Mouse (Mus musculus): ENCODE measurements around the gene Fam20b. TPM values are rescaled to one million over a fixed set of nuclear protein-coding genes. Genes with fewer than 3 reads are reported as not detected.

Fam20b gene
- polyA plus RNA-seq, 1 experiment from 2014 or later = 9.3 TPM

DNA sequence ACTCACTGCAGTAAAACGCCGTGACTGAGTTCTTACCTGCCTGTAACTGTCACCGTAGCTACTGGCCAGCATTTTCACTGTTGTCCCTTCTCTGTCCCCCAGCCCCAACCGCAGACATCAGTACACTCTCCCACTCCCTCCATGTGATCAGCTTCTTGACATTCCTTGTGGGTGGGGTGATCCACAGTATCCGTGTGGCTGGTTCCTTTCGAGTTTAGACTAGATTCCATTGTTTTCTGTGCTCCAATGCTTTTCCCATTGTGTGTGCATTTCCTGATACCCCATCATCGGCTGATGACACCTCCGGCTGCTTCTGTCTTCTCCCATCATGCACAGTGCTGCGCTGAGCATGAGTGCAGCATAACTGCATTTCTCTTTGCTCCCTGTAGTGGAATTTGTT, 68.3 kb downstream of the Fam20b start:
- no peak for ATAC-seq (ENCODE audit: insufficient read depth)
- no peak overlapping the region for H3K9ac ChIP-seq

DNA sequence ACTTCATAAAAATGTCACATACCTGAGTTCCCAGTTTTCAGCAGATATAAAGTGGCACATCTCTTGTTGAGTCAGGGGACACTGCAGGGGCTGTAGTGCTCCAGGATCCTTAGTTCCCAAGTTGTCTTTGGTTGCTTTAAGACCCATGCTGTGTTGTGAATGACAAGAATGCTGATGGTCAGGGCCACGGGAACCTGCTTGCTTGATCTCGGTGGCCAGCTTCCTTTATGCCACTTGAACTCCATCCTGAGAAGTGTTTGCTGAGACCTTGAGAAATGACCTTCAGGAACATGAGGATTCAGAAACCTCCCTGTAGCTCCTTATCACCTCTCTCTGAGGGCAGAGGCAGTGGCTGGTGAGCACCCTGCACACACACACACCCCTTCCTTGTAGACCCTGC, 70.2 kb downstream of the Fam20b start:
- Histone ChIP-seq H3K36me3 (replicated peaks) (0 out of 2 replicates have a peak, but pooled peaks cover 5% of the 10 kb centered on the region), H3K9me3 (replicated peaks) (no peaks in the 10 kb centered on the region), H3K4me1 (replicated peaks) (no peaks in the 10 kb centered on the region; the same call in 1 of the 2 replicates), H3K4me2 (no peak overlapping the region), H3K27me3 (no peaks in the 10 kb centered on the region), H3K9ac (no peak overlapping the region), H3K4me3 (replicated peaks) (no peak overlapping the region), H3K27ac (replicated peaks) (no peak overlapping the region)
- WGBS (ENCODE audit: insufficient replicate concordance) = 69% methylated on average over 2 of the region's 2 CpGs
- no peak for ATAC-seq (ENCODE audit: insufficient read depth)

More for the DNA sequence above, 68.3 kb downstream of the Fam20b start:
- H3K27ac ChIP-seq (replicated peaks) = no peak overlapping the region
- H3K4me1 ChIP-seq (replicated peaks) = no peaks in the 10 kb centered on the region; the same call in 1 of the 2 replicates
- no peaks in the 10 kb centered on the region for H3K27me3 ChIP-seq
- 0 out of 2 replicates have a peak, but pooled peaks cover 5% of the 10 kb centered on the region for H3K36me3 ChIP-seq (replicated peaks)
- H3K9me3 ChIP-seq (replicated peaks) = no peaks in the 10 kb centered on the region
- H3K4me3 ChIP-seq (replicated peaks) = no peak overlapping the region
- 74% methylated on average over 9 of the region's 9 CpGs for WGBS (ENCODE audit: insufficient replicate concordance)
- no peak overlapping the region for H3K4me2 ChIP-seq

DNA sequence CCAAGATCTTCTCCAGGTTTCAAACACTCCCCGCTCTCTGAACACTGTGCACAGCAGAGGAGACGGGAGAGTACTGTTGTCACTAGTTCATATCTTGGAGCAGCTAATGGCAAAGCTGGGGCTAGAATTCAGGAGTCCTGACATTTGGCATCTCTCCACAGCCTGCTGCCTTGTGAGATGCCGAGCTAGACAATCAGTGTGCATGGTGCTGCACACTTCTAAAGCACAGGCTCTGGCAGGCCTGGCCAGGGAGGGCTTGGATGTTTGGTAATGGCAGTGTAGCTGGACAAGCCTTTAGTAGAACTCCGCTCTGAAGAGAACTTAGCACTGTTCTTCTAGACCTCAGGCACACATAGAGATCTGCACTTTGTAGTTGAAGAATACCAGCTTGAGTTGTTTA, 72.9 kb downstream of the Fam20b start:
- H3K4me1 ChIP-seq (replicated peaks) = peaks cover 5% of the 10 kb centered on the region; the same call in 1 of the 2 replicates
- H3K27ac ChIP-seq (replicated peaks) = no peak overlapping the region
- no peaks in the 10 kb centered on the region for H3K9me3 ChIP-seq (replicated peaks)
- no peak overlapping the region for H3K4me2 ChIP-seq
- H3K9ac ChIP-seq = no peak overlapping the region
- H3K36me3 ChIP-seq (replicated peaks) = peaks cover 27% of the 10 kb centered on the region
- no peak overlapping the region for H3K4me3 ChIP-seq (replicated peaks)
- 70% methylated on average over 4 of the region's 4 CpGs for WGBS (ENCODE audit: insufficient replicate concordance)
- H3K27me3 ChIP-seq = no peaks in the 10 kb centered on the region
- ATAC-seq (ENCODE audit: insufficient read depth) = no peak

DNA sequence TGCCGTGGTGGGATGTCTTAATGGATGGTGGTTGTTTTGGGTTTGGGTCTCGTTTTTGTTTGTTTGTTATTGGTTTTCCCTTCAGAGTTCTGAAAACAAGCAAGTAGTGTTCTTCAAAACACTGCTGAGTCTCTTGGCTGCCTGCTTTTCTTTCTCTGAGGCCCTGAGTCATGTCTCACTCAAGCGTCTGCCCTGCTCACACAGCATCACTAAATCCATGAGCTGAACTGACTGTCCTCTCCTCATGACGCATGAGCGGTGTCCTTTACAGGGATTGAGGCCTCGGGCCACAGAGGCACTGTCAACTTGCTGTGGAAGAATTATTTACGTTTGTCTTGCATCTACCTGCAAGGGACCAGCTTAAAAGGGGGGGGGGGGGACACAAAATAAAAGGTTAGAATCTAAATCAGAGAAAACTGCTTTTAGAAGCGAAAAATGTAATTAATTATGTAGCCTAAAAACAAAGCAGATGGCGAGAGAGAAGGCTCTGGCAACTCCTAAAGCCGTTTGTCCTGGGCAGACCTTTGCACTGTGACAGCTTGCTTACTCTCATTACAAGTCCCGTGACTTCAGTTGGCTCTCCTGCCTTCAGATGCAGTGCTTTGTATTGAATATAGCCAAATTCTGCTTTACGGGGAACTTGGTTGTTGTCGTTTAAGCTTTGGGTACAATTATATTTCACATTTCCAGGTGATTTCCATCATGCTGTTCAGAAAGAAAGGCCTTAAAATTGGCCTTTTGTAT, 73.9 kb downstream of the Fam20b start:
- Histone ChIP-seq H3K9ac (no peak overlapping the region), H3K4me3 (replicated peaks) (no peak overlapping the region), H3K36me3 (replicated peaks) (peaks cover 36% of the 10 kb centered on the region), H3K27ac (replicated peaks) (no peak overlapping the region), H3K27me3 (no peaks in the 10 kb centered on the region), H3K4me2 (no peak overlapping the region), H3K4me1 (replicated peaks) (peaks cover 5% of the 10 kb centered on the region; the same call in 1 of the 2 replicates), H3K9me3 (replicated peaks) (no peaks in the 10 kb centered on the region)
- WGBS (ENCODE audit: insufficient replicate concordance) = 74% methylated on average over 13 of the region's 13 CpGs
- no peak for ATAC-seq (ENCODE audit: insufficient read depth)

DNA sequence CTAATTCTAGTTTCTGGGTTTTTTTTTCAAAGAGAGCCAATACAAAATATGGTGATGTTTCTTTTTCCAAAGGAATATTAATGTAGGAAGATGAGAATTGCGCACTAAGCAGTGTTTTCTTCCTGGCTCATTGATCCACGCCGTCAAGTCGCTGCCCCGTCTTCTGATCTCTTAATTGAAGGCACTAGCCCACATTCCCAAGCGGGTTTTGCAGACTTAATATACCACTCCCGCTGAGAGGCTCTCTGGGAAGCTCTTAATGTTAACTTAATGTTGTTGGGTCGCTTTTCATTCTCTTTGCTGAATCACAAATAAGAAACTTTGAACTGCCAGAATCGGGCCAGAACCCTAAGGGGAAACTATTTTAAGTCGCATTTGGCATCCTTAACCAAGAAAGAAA, 74.8 kb downstream of the Fam20b start:
- no peaks in the 10 kb centered on the region for H3K27me3 ChIP-seq
- no peaks in the 10 kb centered on the region for H3K9me3 ChIP-seq (replicated peaks)
- H3K4me3 ChIP-seq (replicated peaks) = no peak overlapping the region
- peaks cover 36% of the 10 kb centered on the region for H3K36me3 ChIP-seq (replicated peaks)
- WGBS (ENCODE audit: insufficient replicate concordance) = 81% methylated on average over 10 of the region's 10 CpGs
- H3K4me1 ChIP-seq (replicated peaks) = peaks cover 5% of the 10 kb centered on the region; the same call in 1 of the 2 replicates
- no peak overlapping the region for H3K4me2 ChIP-seq
- no peak for ATAC-seq (ENCODE audit: insufficient read depth)
- no peak overlapping the region for H3K9ac ChIP-seq
- no peak overlapping the region for H3K27ac ChIP-seq (replicated peaks)

DNA sequence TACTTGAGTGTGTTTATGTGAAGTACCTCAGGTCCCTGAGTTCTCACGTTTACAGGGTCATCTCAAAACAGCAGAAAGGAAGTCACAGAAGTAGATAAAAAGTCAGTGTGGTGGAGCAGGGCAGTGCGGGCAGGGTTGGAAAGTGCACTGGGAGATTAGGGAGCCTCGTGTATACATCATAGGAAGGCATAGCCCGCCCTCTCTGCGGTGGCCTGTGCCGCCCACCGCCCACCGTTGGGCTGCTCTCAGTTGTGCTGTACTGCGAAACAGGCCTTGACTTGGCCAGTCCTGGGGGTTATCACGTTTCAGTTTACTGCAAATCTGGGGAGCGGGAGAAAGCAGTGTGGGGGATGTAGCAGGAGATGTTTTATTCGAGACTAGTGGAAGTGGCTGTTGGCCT, 76.1 kb downstream of the Fam20b start:
- WGBS (ENCODE audit: insufficient replicate concordance) = 52% methylated on average over 12 of the region's 12 CpGs
- Histone ChIP-seq H3K27me3 (no peaks in the 10 kb centered on the region), H3K36me3 (replicated peaks) (peaks cover 36% of the 10 kb centered on the region), H3K27ac (replicated peaks) (no peak overlapping the region), H3K4me1 (replicated peaks) (peaks cover 5% of the 10 kb centered on the region; the same call in 1 of the 2 replicates), H3K4me3 (replicated peaks) (no peak overlapping the region), H3K9ac (no peak overlapping the region), H3K9me3 (replicated peaks) (no peaks in the 10 kb centered on the region), H3K4me2 (no peak overlapping the region)
- ATAC-seq (ENCODE audit: insufficient read depth) = no peak

DNA sequence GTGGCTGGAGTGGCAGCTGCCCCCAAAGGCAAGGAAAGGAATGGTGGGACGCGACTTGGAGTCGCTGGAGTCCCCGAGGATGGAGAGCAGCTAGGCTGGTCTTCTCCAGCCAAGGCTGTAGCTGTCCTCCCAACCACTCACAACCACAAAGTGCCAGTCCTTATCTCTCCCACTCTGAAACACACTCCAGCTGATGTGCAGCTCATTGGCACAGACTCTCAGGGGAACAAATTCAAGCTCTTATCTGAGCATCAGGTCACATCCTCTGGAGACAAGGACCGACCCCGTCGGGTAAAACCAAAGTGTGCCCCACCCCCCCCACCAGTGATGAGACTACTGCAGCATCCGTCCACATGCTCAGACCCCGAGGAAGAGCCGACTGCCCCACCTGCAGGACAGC, 77.1 kb downstream of the Fam20b start:
- Histone ChIP-seq H3K27ac (replicated peaks) (no peak overlapping the region), H3K4me2 (no peak overlapping the region), H3K27me3 (no peaks in the 10 kb centered on the region), H3K4me3 (replicated peaks) (no peak overlapping the region), H3K9ac (no peak overlapping the region), H3K4me1 (replicated peaks) (peaks cover 5% of the 10 kb centered on the region; the same call in 1 of the 2 replicates), H3K9me3 (replicated peaks) (no peaks in the 10 kb centered on the region), H3K36me3 (replicated peaks) (peaks cover 31% of the 10 kb centered on the region)
- 34% methylated on average over 10 of the region's 10 CpGs for WGBS (ENCODE audit: insufficient replicate concordance)
- peak; percentile 32; the same call in 1 of the 2 replicates for ATAC-seq (ENCODE audit: insufficient read depth)

DNA sequence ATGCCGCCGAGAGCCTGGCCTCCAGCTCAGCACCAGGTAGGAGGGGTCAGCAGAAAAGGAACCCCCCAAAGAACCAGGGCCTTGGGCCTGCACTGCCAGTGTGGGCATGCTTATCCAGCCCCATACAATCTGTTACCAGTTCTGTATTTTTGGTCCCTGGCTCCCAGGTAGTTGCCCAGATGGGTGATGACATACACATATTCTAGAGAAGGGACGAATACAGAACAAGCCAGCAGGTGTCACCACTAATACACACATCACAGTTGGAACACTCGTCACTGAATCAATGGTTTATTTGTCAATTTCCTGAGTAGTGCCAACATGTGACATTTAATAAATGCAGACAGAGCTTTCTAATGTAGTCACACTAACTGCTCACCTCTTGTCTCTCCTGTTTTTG, 78.3 kb downstream of the Fam20b start:
- H3K9me3 ChIP-seq (replicated peaks) = no peaks in the 10 kb centered on the region
- peaks cover 34% of the 10 kb centered on the region for H3K36me3 ChIP-seq (replicated peaks)
- H3K4me1 ChIP-seq (replicated peaks) = peaks cover 5% of the 10 kb centered on the region; the same call in 1 of the 2 replicates
- H3K9ac ChIP-seq = no peak overlapping the region
- no peak overlapping the region for H3K27ac ChIP-seq (replicated peaks)
- no peak overlapping the region for H3K4me3 ChIP-seq (replicated peaks)
- no peaks in the 10 kb centered on the region for H3K27me3 ChIP-seq
- 62% methylated on average over 4 of the region's 4 CpGs for WGBS (ENCODE audit: insufficient replicate concordance)
- no peak overlapping the region for H3K4me2 ChIP-seq
- 0 out of 2 replicates have a peak, but pooled peaks have one; percentile 11 for ATAC-seq (ENCODE audit: insufficient read depth)

DNA sequence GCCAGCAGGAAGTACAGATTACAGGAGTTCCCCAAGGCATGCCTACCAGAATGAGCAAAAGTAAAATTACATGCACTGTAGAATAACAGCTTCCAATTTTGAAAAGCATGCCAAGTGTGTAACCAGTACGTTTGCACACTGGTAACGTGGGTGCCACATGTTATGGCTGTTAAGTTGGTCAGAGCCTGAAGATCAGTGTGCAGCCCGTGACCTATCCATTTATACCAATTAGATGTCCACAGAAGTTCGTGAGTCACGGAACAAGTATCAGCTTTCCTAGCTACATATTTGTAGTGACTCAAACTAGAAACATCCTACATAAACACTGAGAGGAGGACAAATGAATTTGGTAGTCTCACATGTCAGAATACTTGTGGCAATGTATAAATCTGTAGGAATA, 79.4 kb downstream of the Fam20b start:
- WGBS (ENCODE audit: insufficient replicate concordance) = 84% methylated on average over 5 of the region's 5 CpGs
- Histone ChIP-seq H3K27me3 (no peaks in the 10 kb centered on the region), H3K9me3 (replicated peaks) (no peaks in the 10 kb centered on the region), H3K9ac (no peak overlapping the region), H3K4me2 (no peak overlapping the region), H3K4me1 (replicated peaks) (peaks cover 5% of the 10 kb centered on the region; the same call in 1 of the 2 replicates), H3K4me3 (replicated peaks) (no peak overlapping the region), H3K36me3 (replicated peaks) (peaks cover 41% of the 10 kb centered on the region), H3K27ac (replicated peaks) (no peak overlapping the region)
- ATAC-seq (ENCODE audit: insufficient read depth) = no peak

DNA sequence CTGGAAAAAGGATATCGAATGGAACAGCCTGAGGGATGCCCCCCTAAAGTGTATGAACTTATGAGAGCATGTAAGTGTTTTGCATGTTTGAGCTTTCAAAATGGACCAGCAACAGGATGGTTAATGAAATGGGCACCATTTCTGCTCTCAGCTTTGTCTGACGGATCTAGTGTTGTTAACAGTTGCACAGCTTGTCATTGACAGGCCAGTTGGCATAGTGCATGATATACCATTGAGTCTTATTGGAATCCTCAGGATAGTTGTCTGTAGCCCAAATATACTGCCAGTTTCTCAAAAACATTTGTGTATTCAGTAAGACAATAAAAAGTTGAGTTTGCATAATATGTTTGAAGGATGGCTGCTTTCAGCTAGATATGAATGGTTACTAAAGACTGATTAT, 83.7 kb downstream of the Fam20b start:
- no peaks in the 10 kb centered on the region for H3K4me1 ChIP-seq (replicated peaks)
- no peaks in the 10 kb centered on the region for H3K27me3 ChIP-seq
- H3K36me3 ChIP-seq (replicated peaks) = peaks cover 47% of the 10 kb centered on the region
- H3K27ac ChIP-seq (replicated peaks) = no peak overlapping the region
- no peak overlapping the region for H3K9ac ChIP-seq
- WGBS (ENCODE audit: insufficient replicate concordance) = 70% methylated on average over 2 of the region's 2 CpGs
- no peak overlapping the region for H3K4me2 ChIP-seq
- H3K9me3 ChIP-seq (replicated peaks) = no peaks in the 10 kb centered on the region
- H3K4me3 ChIP-seq (replicated peaks) = no peak overlapping the region
- ATAC-seq (ENCODE audit: insufficient read depth) = no peak

DNA sequence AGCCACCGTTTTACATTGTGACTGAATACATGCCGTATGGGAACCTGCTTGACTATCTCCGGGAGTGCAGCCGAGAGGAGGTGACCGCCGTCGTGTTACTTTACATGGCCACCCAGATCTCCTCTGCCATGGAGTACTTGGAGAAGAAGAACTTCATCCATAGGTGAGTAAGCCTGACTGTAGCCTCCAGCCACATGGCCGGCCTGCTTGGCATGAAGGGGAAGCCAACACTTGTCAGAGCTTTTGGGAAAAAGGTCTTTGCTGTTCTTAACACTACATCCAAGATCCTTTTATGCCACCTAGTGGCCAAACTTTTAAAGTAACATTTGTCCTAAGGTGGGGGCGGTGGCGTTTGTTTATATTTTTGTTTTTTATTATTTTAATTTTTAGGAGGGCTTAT, 85.8 kb downstream of the Fam20b start:
- H3K4me1 ChIP-seq (replicated peaks) = no peaks in the 10 kb centered on the region
- no peak overlapping the region for H3K9ac ChIP-seq
- H3K9me3 ChIP-seq (replicated peaks) = no peaks in the 10 kb centered on the region
- no peak overlapping the region for H3K4me2 ChIP-seq
- no peak overlapping the region for H3K4me3 ChIP-seq (replicated peaks)
- no peak overlapping the region for H3K27ac ChIP-seq (replicated peaks)
- 72% methylated on average over 10 of the region's 10 CpGs for WGBS (ENCODE audit: insufficient replicate concordance)
- ATAC-seq (ENCODE audit: insufficient read depth) = no peak
- peaks cover 58% of the 10 kb centered on the region for H3K36me3 ChIP-seq (replicated peaks)
- H3K27me3 ChIP-seq = no peaks in the 10 kb centered on the region

DNA sequence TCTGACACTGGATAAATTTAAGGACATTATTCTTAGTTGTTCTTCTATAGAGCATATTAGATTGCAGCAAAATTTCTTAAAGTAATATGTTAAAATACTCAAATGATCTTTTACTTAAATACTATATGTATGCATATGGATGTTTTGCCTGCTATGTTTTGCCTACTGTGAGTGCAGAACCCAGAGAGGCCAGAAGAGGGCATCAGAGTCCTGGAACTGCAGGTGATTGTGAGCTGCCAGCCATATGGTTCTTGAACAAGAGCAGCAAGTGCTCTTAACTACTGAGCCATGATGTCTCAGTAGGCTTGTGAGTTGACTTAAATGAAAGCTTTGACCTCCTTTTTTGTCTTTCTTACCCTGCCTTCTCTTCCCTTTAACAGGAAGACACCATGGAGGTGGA, 87.9 kb downstream of the Fam20b start:
- no peaks in the 10 kb centered on the region for H3K4me1 ChIP-seq (replicated peaks)
- peaks cover 56% of the 10 kb centered on the region for H3K36me3 ChIP-seq (replicated peaks)

More for the DNA sequence above, 87.9 kb downstream of the Fam20b start:
- Histone ChIP-seq H3K4me3 (replicated peaks) (no peak overlapping the region), H3K27ac (replicated peaks) (no peak overlapping the region), H3K4me2 (no peak overlapping the region), H3K27me3 (no peaks in the 10 kb centered on the region), H3K9me3 (replicated peaks) (no peaks in the 10 kb centered on the region), H3K9ac (no peak overlapping the region)
- no peak for ATAC-seq (ENCODE audit: insufficient read depth)

Data from liver, embryonic 15.5 days (tissue).